Mouse (Mus musculus) kidney, adult 2 months (tissue): ENCODE results near the gene Lrrc10b.

Experiments used
- CTCF ChIP-seq: fragments of 200-500 bp; conservative IDR thresholded peaks from 2 replicates; pipeline ENCODE4 v1.5.1; 2011; ENCODE audit warnings: low read depth, mild to moderate bottlenecking, control low read depth, low read length, moderate library complexity, mixed read lengths; ENCODE audit not compliant: insufficient read depth, insufficient read length
- POLR2A ChIP-seq: fragments of 200-500 bp; IDR thresholded peaks from one replicate; pipeline ENCODE4 v1.6.1; 2011; ENCODE audit warnings: low read depth, low read length, control low read depth

- TF ChIP-seq POLR2A (no peak), CTCF (no peak)
Measured at GRCm38 (mm10) chr19:10413701-10414242, 43.5 kb downstream of the Lrrc10b start.
